In the genomic region with DNA sequence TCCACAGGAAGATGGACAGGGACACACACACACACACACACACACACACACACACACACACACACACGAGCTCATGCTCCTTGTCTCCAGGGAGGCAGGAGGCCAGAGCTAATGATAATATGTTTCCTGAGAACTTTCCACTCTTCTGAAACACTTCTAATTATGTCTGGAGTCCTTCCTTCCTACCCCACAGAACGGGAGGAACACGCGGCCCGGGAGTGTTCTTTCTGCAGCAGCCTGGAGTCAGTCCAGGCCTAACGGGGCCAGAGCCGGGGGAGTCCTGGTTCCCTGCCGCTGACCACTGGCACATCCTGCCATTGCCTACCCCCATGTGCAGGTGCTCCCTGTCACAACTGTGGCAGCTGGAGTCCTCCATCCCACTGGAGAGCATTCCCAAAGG, we compare ENCODE assay signal across 9 mouse cellular contexts.
DNase-seq lines count a peak whose midpoint lies in the region; ATAC-seq lines count a peak whose summit lies in the region.
"Had no signal": no experiment of that assay in that cellular context is flagged by ENCODE, and none has a peak within 500 bp of the region (broad histone marks: within the 10 kb centered on the region; RNA-seq: fewer than 3 reads in every experiment).

No protein-coding gene starts in this region.

- H3K27ac ChIP-seq in heart, embryonic 15.5 days: peak overlapping the region; percentile 43
- H3K27ac ChIP-seq: midbrain, embryonic 15.5 days had no signal

- H3K27me3 ChIP-seq in heart, embryonic 15.5 days: no peaks in the 10 kb centered on the region
- H3K27me3 ChIP-seq: midbrain, embryonic 15.5 days had no signal

- 27% methylated on average over 8 of the region's 8 CpGs for WGBS in heart, embryonic 15.5 days

- H3K4me1 ChIP-seq in heart, embryonic 15.5 days (replicated peaks): peaks cover 31% of the 10 kb centered on the region

- intact Hi-C loops in left cerebral cortex, postnatal 14 days (cut with DNase I): no loop called here

- peak; percentile 44; the same call in 1 of the 2 replicates for ATAC-seq in heart, embryonic 15.5 days (replicated peaks; ENCODE audit: insufficient number of reproducible peaks, insufficient read depth, low FRiP score, low read depth)
- ATAC-seq: midbrain, embryonic 15.5 days had no signal

- no peak overlapping the region for H3K4me3 ChIP-seq in heart, embryonic 15.5 days
- H3K4me3 ChIP-seq: midbrain, embryonic 15.5 days had no signal

- H3K4me2 ChIP-seq in heart, embryonic 15.5 days: no peak overlapping the region
- H3K4me2 ChIP-seq: midbrain, embryonic 15.5 days had no signal

- no peak overlapping the region for H3K9ac ChIP-seq in heart, embryonic 15.5 days
- H3K9ac ChIP-seq: midbrain, embryonic 15.5 days had no signal

- H3K36me3 ChIP-seq in heart, embryonic 15.5 days: no peaks in the 10 kb centered on the region
- H3K36me3 ChIP-seq: midbrain, embryonic 15.5 days had no signal

- H3K9me3 ChIP-seq in heart, embryonic 15.5 days (replicated peaks): 0 out of 2 replicates have a peak, but pooled peaks cover 3% of the 10 kb centered on the region
- H3K9me3 ChIP-seq: midbrain, embryonic 15.5 days had no signal

- peak; percentile 26 to 37 for DNase-seq in adrenal gland, adult 18-20 months (ENCODE audit: low spot score in 2 of 2)
- peak; percentile 53 to 58 for DNase-seq in adrenal gland, postnatal 36 days
- peak; percentile 83 for DNase-seq in kidney, postnatal 10 days
- DNase-seq in urinary bladder, postnatal 36 days (ENCODE audit: low spot score in 2 of 2): no peak
- no peak for DNase-seq in spleen, postnatal 4 days (ENCODE audit: low spot score in 2 of 2)
- DNase-seq in yolk sac, embryonic 10.5 days (ENCODE audit: low spot score): no peak
- DNase-seq in left cerebral cortex, postnatal 14 days (ENCODE audit: low spot score in 2 of 2): no peak

Comparison
In these comparisons a context has a peak if more than half of its experiments do, and no peak if none do; other contexts are left out.
1. DNase-seq: peak in adrenal gland, adult 18-20 months (2 of 2), adrenal gland, postnatal 36 days (2 of 2) and kidney, postnatal 10 days (single experiment); none in urinary bladder, postnatal 36 days (0 of 2), spleen, postnatal 4 days (0 of 2), yolk sac, embryonic 10.5 days (single experiment) and left cerebral cortex, postnatal 14 days (0 of 2).